Mouse (Mus musculus) heart, adult 2 months (tissue): Measurements from ENCODE around the gene Micall2. TPM values are rescaled to one million over a fixed set of nuclear protein-coding genes. Genes with fewer than 3 reads are reported as not detected.
A peak's percentile ranks its signal among the peaks of the same experiment; 100 is the strongest.

Source experiments
- DNase-seq, 2 experiments: peaks; one replicate each; pipeline ENCODE4 v3.0.0; 2021
- H3K27ac ChIP-seq: fragments of 200-600 bp; 2 replicates; pipeline ENCODE4 v1.8.1; 2022
- H3K27me3 ChIP-seq: fragments of 200-500 bp; 2 replicates; pipeline ENCODE4 v1.6.1; 2012; ENCODE audit warnings: mild to moderate bottlenecking, low read length, inconsistent platforms, mixed read lengths; ENCODE audit not compliant: control insufficient read depth, insufficient read depth
- H3K36me3 ChIP-seq: fragments of 200-500 bp; 2 replicates; pipeline ENCODE4 v1.6.1; 2012; ENCODE audit warnings: low read length, inconsistent platforms; ENCODE audit not compliant: control insufficient read depth, insufficient read depth
- H3K4me1 ChIP-seq: fragments of 200-500 bp; 2 replicates; pipeline ENCODE4 v1.6.1; 2011; ENCODE audit warnings: low read length; ENCODE audit not compliant: control insufficient read depth, insufficient read depth
- H3K4me3 ChIP-seq: fragments of 200-600 bp; 2 replicates; pipeline ENCODE4 v1.8.1; 2022
- H3K79me2 ChIP-seq: fragments of 200-500 bp; replicated peaks from 2 replicates; pipeline ENCODE4 v1.6.1; 2012; ENCODE audit warnings: mild to moderate bottlenecking, inconsistent platforms, low read length, moderate library complexity, mixed read lengths; ENCODE audit not compliant: control insufficient read depth, insufficient read depth
- H3K9ac ChIP-seq: fragments of 200-500 bp; 2 replicates; pipeline ENCODE4 v1.6.1; 2012; ENCODE audit warnings: low read depth, mild to moderate bottlenecking, control low read depth, inconsistent platforms, low read length, mixed read lengths
- CTCF ChIP-seq: fragments of 200-600 bp; IDR thresholded peaks from 2 replicates; pipeline ENCODE4 v1.8.1; 2022; ENCODE audit warnings: antibody characterized with exemption, mild to moderate bottlenecking, moderate library complexity
- EP300 ChIP-seq: fragments of 200-500 bp; IDR thresholded peaks from 2 replicates; pipeline ENCODE4 v1.6.1; 2011; ENCODE audit warnings: low read depth, low read length, control low read depth; ENCODE audit not compliant: insufficient read depth
- POLR2A ChIP-seq: fragments of 200-500 bp; IDR thresholded peaks from 2 replicates; pipeline ENCODE4 v1.6.1; 2011; ENCODE audit warnings: mild to moderate bottlenecking, low read depth, low read length, control low read depth; ENCODE audit not compliant: insufficient read depth
- WGBS: fragments of 180-500 bp; shearing (Covaris S2); methylation state at CpG from one replicate; pipeline ENCODE4 v1.1.7; 2018; 5-methylcytosine and 5-hydroxymethylcytosine counted together
- intact Hi-C: fragments of 180-260 bp; cut with DNase I; formaldehyde crosslinking; loops from one replicate; pipeline ENCODE4 v1.15.1; 2025
- polyA plus RNA-seq: library from polyadenylated mRNA; depleted of rRNA; stranded (reverse); fragments of >200 nt; gene quantifications from 2 replicates; pipeline ENCODE4 v1.2.3, GENCODE M21; 2012
- total RNA-seq, 2 experiments: library from RNA; stranded (reverse); gene quantifications; 2 replicates each; pipeline ENCODE4 v1.2.3; 2021

The Micall2 gene
- total and polyA plus RNA-seq, 3 experiments: 1.9 to 2.9 (median 2.0) TPM

- H3K27me3 ChIP-seq: no peaks in the 10 kb centered on the region
- peak overlapping the region; percentile 65; the same call in 1 of the 2 replicates for H3K4me3 ChIP-seq
- TF ChIP-seq POLR2A: no peak
- TF ChIP-seq EP300: no peak
- TF ChIP-seq CTCF: no peak
- intact Hi-C loops: no loop called here
- H3K9ac ChIP-seq: no peak overlapping the region
- H3K4me1 ChIP-seq: peaks cover 10% of the 10 kb centered on the region
- H3K36me3 ChIP-seq: no peaks in the 10 kb centered on the region
- peak overlapping the region; percentile 69; the same call in 1 of the 2 replicates for H3K27ac ChIP-seq
- H3K79me2 ChIP-seq: no peaks in the 10 kb centered on the region; the same call in 1 of the 2 replicates
- 59% methylated on average over 7 of the region's 7 CpGs for WGBS
- DNase-seq: peak in 1 of 2 experiments; percentile 19
Observed at GRCm38 (mm10) chr5:139734746-139735145, 1.4 kb downstream of the Micall2 start.

DNA sequence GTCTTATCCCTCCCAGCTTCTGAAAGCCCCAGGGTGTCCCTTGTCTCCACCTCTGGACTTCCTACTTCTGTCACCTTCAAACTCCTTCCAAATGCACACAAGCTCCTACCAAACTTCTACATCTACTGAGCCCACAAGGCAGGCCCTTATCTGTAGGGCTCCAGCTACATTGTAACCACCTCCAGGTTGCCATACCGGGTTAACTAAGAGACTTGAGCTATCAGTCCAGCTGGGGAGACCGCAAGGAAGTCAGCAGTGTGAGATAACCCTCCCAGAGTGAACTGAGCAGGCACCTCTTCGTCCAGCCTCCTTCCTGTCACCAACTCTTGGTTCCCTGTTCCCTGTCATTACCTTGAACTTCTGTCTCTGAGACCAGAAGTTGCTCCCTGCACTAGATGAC is 2.1 kb downstream of the Micall2 start:
- TF ChIP-seq POLR2A: no peak
- no peak for TF ChIP-seq EP300
- no peak for TF ChIP-seq CTCF
- DNase-seq: no peak
- intact Hi-C loops: no loop called here
- Histone ChIP-seq H3K4me3 (no peak overlapping the region), H3K27me3 (no peaks in the 10 kb centered on the region), H3K9ac (no peak overlapping the region), H3K36me3 (no peaks in the 10 kb centered on the region), H3K79me2 (no peaks in the 10 kb centered on the region; the same call in 1 of the 2 replicates), H3K27ac (0 out of 2 replicates have a peak overlapping the region, but pooled peaks have one; percentile 29), H3K4me1 (peaks cover 10% of the 10 kb centered on the region)
- WGBS: 44% methylated on average over 3 of the region's 3 CpGs

GRCm38 (mm10) chr5:139732634-139733107 is 3.5 kb downstream of the Micall2 start:
- WGBS: 40% methylated on average over 11 of the region's 11 CpGs
- H3K27ac ChIP-seq: peak overlapping the region; percentile 72
- DNase-seq: peak; percentile 74 to 76
- H3K27me3 ChIP-seq: no peaks in the 10 kb centered on the region
- no peak overlapping the region; the same call in 1 of the 2 replicates for H3K4me3 ChIP-seq
- peaks cover 10% of the 10 kb centered on the region for H3K4me1 ChIP-seq
- H3K9ac ChIP-seq: peak overlapping the region; percentile 34
- H3K79me2 ChIP-seq: no peaks in the 10 kb centered on the region; the same call in 1 of the 2 replicates
- intact Hi-C loops: no loop called here
- TF ChIP-seq CTCF (no peak), EP300 (peak; percentile 81; the same call in 1 of the 2 replicates), POLR2A (no peak)
- no peaks in the 10 kb centered on the region for H3K36me3 ChIP-seq

- peak overlapping the region; percentile 66 for H3K27ac ChIP-seq
- TF ChIP-seq CTCF (no peak), POLR2A (no peak), EP300 (no peak)
- no peaks in the 10 kb centered on the region for H3K36me3 ChIP-seq
- 31% methylated on average over 8 of the region's 8 CpGs for WGBS
- H3K27me3 ChIP-seq: no peaks in the 10 kb centered on the region
- no peak overlapping the region for H3K4me3 ChIP-seq
- peak; percentile 33 for DNase-seq
- intact Hi-C loops: no loop called here
- H3K79me2 ChIP-seq: no peaks in the 10 kb centered on the region; the same call in 1 of the 2 replicates
- H3K9ac ChIP-seq: no peak overlapping the region
- H3K4me1 ChIP-seq: peaks cover 9% of the 10 kb centered on the region
Observed at GRCm38 (mm10) chr5:139730712-139731486, 5.2 kb downstream of the Micall2 start.

DNA sequence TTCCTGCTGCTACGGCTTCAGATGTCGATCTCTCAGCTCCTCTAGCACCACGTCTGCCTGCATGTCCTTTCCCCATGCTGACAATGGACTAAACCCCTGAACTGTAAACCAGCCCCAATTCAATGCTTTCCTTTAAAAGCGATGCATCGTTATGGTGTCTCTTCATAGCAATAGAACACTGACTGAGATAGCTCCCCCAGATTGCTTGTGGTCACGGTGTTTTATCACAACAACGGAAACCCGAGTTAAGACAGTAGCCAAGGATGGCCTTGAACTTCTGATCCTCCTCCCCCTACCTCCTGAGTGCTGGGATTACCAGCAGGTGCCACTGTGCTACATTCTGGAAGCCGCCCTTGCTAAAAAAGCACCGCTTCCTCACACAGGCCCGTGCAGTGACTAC is 8.9 kb downstream of the Micall2 start:
- H3K4me1 ChIP-seq: peaks cover 19% of the 10 kb centered on the region
- TF ChIP-seq POLR2A (no peak), EP300 (no peak), CTCF (no peak)
- no peak overlapping the region for H3K27ac ChIP-seq
- H3K36me3 ChIP-seq: no peaks in the 10 kb centered on the region
- H3K9ac ChIP-seq: no peak overlapping the region
- intact Hi-C loops: no loop called here
- H3K4me3 ChIP-seq: no peak overlapping the region
- 84% methylated on average over 11 of the region's 11 CpGs for WGBS
- H3K27me3 ChIP-seq: no peaks in the 10 kb centered on the region
- no peaks in the 10 kb centered on the region for H3K79me2 ChIP-seq
- no peak for DNase-seq

DNA sequence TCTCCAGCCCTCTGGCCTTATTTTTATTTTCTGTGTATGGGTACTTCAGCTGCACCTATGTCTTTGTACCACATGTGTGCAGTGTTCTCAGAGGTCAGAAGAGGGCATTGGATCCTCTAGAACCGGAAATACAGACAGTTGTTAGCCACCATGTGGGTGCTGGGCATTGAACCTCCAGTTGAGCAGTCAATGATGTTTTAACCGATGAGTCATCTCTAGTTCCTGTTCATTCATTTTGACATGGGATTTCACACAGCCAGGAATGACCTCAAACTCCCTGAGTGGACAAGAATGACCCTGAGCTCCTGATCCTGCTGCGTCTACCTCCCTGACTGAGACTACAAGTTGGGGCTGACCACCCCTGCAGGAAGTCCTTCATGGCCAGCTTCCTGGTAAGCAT is 9.9 kb downstream of the Micall2 start:
- no peak overlapping the region for H3K4me3 ChIP-seq
- no peaks in the 10 kb centered on the region for H3K36me3 ChIP-seq
- H3K9ac ChIP-seq: no peak overlapping the region
- no peaks in the 10 kb centered on the region for H3K27me3 ChIP-seq
- H3K79me2 ChIP-seq: no peaks in the 10 kb centered on the region
- DNase-seq: no peak
- no peak overlapping the region for H3K27ac ChIP-seq
- TF ChIP-seq CTCF: no peak
- TF ChIP-seq EP300: no peak
- no peak for TF ChIP-seq POLR2A
- intact Hi-C loops: no loop called here
- peaks cover 17% of the 10 kb centered on the region for H3K4me1 ChIP-seq
- WGBS: 37% methylated on average over 3 of the region's 3 CpGs
